Mouse (Mus musculus) testis, adult 2 months (tissue): Measurements from ENCODE around the gene Col5a1.

Source experiments
- CTCF ChIP-seq: fragments of 200-500 bp; IDR thresholded peaks from 2 replicates; pipeline ENCODE4 v1.5.1; 2012; ENCODE audit warnings: low read depth, mild to moderate bottlenecking, inconsistent platforms, low read length, moderate library complexity; ENCODE audit not compliant: control insufficient read depth, insufficient read depth, insufficient replicate concordance
- POLR2A ChIP-seq: fragments of 200-500 bp; IDR thresholded peaks from 2 replicates; pipeline ENCODE4 v1.6.1; 2012; ENCODE audit warnings: low read depth, mild to moderate bottlenecking, inconsistent platforms, low read length, moderate library complexity; ENCODE audit not compliant: control insufficient read depth

GRCm38 (mm10) chr2:27864491-27865365 lies 21.5 kb upstream of the Col5a1 start:
- TF ChIP-seq POLR2A (no peak), CTCF (no peak)
